Mouse (Mus musculus) left cerebral cortex, postnatal 10 days (tissue): ENCODE measurements around the gene Hhip. TPM values are rescaled to one million over a fixed set of nuclear protein-coding genes. Genes with fewer than 3 reads are reported as not detected.

ENCODE experiments used
- DNase-seq, 2 experiments: peaks; one replicate each; pipeline ENCODE4 v3.0.0; 2021 to 2022; ENCODE audit warnings: low spot score in 2 of 2, mixed read lengths in 1 of 2; ENCODE audit errors: extremely low spot score in 1 of 2
- intact Hi-C: fragments of 180-260 bp; cut with DNase I; formaldehyde crosslinking; loops from one replicate; pipeline ENCODE4 v1.15.1; 2025
- total RNA-seq, 2 experiments: library from RNA; stranded (reverse); gene quantifications; 2 replicates each; pipeline ENCODE4 v1.2.3; 2021

Gene Hhip
- total RNA-seq: 1 to 10 TPM; 2.6 to 3.6 TPM

DNA sequence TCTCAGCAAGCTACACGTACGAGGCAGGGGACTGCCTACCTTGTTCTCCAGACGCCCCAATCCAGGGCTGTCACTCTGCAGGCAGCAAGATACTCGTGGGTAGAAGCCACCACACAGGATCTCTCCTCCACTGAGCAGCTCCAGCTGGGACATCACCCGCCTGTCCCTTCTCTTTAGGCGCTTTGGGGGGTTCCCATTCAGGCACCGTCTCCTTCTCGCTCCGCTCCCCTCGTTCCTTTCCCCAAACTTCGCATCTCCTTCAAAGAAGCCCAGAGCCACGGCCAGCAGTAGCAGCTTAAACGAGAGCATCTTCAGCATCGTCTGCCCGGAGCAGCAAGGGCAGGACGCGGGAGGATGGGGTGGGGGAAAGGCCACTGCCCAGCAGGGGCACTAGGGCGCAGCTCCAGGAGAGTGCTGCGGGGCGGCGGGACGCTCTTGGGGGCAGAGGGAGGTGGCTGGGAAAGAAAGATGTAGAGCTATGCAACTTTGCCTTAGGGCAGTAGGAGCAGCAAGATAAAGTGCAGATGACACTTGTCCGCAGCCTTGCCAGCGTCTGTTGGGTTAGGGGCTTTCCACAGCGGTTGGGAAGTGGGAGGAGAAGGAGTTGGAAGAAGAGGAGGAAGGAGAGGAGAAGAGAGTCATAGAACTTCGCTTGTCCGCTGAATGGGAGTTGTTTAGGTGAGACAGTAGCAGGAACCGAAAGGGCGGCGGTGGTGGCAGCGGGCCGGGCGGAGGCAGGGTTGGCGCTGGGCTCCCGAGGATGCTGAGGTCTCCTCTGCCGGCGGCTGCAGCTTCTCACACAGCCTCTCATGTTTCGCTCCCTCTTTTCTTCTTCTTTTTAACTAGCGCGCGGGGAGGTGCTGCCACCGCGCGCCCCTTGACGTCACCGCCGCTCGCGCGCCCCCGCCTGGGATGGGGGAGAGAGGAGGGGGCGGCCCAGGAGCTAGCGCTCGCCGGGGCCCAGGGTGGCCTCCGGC, at the start of gene Hhip:
Gene Hhip (minus strand): TSS at position 809 of the 977 bp plus-strand sequence.
- peak in 1 of 2 experiments; percentile 68 for DNase-seq
- intact Hi-C loops: no loop called here

DNA sequence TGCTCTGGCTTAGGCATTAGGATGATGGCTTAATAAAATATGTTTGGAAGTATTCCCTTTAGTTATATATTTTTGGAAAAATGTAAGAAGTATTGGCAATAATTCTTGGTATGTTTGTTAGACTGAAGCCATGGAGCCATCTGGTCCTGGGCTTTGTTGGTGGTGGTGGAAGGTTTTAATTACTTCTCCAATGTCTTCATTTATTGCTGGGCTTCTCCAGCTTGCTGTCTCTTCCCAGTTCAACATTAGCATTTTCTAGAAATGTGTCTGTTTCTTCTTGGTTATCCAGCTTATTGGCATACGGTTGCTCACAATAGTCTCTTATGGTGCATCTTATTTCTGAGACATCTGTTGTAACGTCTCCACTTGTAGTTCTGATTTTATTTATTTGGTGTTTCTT, 29.2 kb upstream of the Hhip start:
- DNase-seq: no peak

DNA sequence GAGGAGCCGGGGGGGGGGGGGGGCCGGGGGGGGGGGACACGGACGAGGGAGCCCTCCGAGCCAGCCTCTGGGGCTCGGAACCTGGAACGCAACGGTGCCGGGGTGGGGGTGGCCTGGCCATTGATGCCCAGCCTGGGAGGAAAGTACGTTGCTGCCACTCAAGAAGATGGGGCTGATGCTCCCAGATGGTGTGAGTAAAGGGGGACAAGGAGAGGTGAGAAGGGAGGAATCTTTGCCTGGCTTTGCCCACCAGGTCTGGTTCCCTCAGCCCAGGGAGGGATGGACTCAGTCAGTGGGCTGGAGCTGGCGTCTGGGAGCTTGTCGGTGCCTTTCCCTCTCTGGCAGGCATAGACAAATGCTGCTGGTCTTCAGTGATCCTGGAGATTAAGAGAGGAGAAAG, 387 bp upstream of the Hhip start:
- DNase-seq: no peak
- intact Hi-C loops: no loop called here

More for the DNA sequence above, 29.2 kb upstream of the Hhip start:
- intact Hi-C loops: no loop called here

DNA sequence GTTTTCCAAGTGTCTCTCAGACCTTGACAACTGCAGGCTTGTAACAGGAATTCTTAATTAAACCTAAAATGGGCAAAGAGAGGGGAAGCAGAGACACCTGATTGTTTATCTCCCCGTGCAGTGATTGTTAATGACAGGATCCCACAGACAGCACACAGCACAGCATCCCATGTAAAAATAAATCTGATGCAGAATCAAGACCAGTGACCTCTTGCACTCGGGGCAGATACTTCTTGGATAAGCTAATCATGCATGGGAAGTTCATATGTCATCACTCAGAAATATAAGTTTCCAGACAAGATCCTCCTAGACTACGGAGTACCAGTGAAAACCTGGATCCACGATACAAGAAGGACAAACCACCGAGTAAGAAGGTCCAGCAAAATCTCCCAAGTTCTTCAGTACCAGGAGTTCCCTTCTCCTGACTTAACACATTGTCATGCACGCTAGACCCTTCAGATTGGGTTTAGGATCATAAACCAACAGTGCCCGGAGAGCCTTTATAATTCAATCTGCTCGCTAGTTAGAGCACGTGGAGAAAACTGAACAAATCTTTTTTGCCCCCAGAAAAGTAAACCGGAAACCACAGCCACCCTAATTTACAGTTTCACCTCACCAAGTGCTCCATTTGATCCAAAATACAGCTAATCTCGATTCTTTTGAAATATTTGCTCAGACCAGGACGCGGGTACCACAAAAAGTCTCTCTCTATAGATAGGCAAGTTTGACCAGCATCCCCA, 1.3 kb downstream of the Hhip start:
- intact Hi-C loops: no loop called here
- no peak for DNase-seq

DNA sequence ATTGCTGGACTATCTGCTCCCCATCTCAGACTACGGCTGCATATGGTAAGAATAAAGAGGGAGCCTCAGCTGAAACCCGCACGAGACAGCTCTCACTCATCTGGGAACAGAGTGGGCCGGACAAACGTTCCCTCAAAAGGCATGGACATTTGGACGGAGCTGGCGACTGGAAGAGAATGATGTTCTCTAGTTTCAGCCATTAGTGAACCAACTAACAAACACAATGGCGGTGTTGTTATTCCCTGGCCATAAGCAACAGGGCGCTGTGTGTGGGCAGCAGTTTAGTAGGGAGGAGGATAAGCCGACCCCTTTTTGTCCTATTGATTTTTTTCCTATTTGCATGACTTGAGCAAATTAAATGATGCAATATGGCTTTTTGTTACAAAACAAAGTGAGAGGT, 2.0 kb downstream of the Hhip start:
- intact Hi-C loops: no loop called here
- DNase-seq: no peak

DNA sequence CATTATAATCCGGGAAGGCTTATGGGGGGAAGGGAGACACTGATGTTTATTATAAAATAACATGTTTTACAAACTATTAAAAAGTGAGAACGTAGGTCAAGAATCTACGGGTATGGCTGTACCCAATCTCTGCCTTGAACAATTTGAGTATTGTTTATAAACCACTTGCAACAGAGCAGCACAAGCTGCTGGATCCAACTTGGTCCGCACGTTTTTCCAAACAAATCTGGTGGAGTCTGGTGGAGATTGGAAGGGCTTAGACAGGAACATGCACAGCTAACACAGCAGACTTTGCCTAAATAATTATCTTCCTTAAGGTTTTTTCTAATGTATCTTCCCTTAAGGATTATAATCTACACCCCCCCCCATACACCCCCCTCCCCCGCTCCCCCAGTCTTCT, 2.7 kb downstream of the Hhip start:
- intact Hi-C loops: no loop called here
- DNase-seq: no peak

DNA sequence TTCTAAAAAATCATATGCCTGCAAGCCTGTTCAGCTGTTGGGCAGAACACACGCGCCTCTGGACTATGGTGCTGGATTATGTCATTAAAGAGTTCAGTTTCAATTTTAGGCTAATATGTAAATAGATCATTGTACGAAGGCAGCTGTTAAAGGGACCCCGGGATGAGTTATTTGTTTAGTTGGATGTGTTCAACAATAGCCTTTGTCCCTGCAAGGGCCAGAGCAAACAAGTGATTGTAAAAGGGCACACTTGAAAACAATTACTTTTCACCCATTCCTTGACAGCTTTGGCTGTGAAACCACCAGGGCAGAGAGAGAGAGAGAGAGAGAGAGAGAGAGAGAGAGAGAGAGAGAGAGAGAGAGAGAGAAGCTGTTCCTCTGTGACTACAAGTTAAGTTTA, 3.6 kb downstream of the Hhip start:
- DNase-seq: no peak
- intact Hi-C loops: no loop called here

DNA sequence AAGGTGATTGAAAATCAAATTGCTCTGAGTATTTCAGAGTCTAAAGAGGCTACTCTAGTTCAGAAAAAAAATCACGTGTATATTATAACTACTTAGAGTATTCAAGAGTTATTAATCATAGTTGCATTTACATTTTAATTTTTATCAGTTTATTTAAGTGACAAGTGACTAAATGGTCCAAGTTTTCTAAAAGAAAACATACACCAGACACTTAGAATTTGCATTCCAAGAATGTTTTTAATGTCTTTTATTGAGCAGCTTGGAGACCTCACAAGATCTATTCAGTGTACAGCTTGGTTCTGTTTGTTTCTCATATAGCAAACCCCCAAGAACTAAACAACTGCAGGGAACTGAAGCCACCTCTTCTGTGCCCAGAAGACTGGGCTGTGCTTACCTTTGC, 5.0 kb downstream of the Hhip start:
- intact Hi-C loops: no loop called here
- DNase-seq: no peak

DNA sequence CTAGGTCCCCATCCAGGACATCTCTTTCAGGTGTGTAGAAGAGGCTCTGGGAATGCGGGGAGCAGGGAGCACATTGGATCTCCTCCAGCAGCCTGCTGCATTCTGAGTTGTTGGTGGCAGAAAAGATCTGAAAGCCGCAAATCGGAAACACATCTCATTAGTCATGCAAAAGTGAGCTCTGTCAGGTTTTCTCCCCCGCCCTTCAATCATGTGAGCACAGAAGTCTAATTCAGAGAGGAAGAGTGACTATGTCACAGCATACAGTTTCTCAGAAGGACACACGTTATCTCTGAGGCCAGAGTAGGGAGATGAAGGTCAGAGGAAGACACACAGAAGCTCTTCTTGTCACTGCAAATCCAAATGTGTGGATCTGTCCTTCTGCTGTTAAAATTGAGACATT, 6.3 kb downstream of the Hhip start:
- no peak for DNase-seq
- intact Hi-C loops: no loop called here

DNA sequence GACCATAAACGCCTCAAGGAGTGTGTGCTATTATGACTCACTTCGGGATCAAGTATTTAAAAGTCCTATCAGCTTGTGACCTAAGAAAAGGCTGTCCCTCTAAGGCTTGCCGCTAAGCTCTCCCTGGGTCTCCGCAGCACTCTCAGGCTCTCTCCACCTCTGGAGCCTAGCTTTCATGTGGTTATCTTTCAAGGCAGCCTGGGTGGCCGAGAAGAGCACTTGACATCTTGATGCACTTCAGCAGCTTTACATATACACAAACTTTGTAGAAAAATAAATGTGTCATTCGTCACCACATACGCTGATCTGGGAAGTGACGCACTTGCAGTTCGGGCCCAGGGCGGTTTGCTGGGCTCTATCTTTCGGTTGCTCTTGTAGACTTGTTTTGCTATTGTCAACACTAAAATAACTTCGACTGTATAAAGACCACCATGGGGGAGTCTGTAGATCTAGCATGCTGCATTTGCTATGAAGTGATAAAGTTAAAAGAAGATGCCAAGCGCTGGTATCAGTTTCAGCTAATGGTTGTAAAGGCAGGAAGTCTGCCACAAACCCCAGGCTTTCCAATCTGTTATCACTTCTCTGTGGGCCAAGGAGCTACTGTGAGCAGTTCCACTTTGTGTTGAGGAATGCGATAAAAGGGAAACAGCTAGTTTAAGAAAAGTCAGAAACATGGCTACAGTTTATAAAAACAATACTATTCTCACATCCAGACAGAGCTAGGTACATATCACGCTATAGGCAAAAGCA, 8.4 kb downstream of the Hhip start:
- intact Hi-C loops: no loop called here

DNA sequence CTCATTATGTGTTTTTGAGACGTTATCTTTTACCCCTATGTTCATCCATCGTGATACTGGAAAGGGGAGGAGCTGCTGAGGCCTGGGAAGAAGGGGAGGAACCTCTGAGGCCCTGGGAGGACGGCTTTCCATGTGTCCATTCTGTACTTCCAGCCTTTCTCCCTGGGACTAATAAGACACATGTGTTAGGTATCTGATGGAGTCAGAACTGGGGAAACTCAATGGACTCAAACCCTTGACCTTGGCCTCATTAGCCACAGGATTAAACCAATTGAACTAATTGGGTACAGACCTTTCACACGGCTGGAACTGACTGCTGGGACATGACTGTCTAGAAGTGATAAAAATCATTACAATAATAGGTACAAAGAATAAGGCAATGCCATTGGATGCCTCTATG, 9.6 kb downstream of the Hhip start:
- DNase-seq: no peak
- intact Hi-C loops: no loop called here

More for the DNA sequence above, 8.4 kb downstream of the Hhip start:
- no peak for DNase-seq

DNA sequence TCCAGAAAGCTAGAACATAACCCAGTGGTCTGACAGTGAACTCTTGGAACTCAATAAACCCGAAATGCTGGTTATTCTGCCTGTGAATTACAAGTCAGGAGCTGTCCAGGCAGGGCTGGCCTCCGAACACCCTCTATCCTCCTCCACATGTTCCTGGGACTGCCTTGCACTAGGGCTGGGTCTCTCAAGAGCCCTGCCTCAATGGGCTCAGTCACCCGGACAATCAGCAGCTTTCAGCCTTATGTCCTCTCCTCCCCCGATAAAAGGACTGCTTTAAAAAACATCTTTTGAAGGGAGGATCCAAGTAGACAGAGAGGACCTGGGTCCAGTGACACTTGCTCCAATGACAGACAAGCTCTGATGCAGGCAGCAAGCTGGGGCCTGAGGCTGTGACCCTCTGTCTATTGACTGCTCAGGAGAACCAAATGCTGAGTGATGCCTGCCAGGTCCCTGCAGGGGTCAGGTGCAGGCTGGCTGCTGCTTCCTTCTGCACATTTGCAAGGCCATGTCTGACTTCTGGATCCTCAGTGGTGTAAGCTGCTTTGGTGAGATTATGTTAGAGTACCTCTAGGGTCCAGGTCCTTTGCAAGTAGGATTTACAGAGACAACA, 20.1 kb downstream of the Hhip start:
- no peak for DNase-seq

DNA sequence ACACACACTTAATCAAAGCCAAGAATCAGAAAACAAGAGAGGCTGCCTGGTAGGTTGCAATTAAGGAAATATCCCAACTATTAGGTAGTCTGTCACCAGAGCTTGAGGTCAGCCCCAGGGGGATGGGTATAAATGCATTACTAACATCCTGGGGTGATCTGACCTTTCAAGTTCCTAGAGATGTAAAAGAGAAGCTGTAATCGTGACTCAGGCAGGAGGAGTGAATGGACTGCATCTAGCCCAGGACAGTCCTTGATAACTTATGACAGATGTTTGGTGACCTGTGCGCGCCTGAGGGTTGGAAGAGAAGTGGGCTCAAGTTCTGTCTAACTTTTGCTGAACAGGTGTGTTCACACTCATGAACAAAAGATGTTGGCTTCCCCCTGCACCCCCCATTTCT, 25.2 kb downstream of the Hhip start:
- intact Hi-C loops: no loop called here
- no peak for DNase-seq

More for the DNA sequence above, 20.1 kb downstream of the Hhip start:
- intact Hi-C loops: no loop called here

DNA sequence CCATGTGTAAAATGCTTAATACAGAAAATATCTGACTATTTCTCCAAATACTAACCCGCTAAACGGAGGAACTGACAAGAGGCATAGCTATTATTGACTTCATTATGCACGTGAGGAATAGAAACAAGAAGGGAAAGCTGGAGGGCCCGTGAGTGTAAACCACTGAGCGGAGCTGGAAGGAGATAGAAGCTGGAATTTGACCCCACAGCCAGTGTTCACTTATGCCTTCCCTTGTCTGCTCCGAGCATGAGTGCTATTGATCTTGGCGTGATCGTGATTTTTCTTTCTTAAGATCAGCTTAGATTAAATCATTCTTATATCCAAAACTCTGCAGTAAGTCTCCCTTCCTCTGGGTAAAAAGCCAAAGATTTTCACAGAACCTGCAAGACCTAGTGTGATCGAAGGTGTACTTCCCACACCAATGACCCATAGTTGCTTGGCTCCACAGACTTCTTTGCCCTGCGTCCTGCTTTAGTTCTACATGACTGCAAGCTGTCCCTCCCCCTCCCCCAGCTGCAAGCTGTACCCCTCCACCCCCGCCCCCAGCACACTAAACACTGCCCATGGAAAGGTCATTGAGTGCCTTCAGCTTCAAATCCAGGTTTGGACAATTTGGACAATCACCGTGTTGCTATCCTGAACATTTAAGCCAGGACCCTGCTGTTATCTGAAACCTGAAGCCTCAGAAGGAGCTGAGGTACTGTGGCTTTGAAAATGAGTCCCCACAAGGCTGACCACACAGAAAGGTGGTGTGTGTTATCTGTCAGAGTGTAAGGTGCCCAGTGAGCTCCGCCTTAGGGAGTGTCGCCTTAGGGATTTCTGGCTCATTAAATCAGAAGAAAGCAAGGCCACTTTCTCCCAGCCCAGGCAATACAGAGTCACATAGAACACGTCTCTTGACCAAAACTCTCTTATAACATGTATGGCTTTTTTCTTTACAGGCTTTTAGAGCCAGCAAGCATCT, 26.2 kb downstream of the Hhip start:
- no peak for DNase-seq
- intact Hi-C loops: no loop called here

DNA sequence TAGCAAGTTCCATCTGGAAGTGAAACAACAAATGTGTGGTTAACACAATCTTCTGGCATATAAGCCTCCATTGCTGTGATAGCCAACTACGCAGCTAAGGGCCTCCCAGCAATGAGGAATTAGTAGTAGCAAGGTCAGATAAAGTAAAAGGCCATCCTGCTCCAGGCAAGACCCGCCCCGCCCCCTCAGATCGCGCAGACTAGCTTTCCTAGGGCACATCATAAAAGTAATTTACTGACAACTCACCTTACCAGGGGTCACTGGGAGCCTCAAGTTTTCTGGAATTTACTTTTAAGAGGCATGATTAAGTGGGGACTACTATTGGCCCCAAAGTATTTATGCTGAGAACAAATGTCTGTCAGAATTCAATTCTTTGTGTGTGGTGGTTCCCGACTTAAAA, 28.2 kb downstream of the Hhip start:
- intact Hi-C loops: no loop called here
- DNase-seq: no peak

DNA sequence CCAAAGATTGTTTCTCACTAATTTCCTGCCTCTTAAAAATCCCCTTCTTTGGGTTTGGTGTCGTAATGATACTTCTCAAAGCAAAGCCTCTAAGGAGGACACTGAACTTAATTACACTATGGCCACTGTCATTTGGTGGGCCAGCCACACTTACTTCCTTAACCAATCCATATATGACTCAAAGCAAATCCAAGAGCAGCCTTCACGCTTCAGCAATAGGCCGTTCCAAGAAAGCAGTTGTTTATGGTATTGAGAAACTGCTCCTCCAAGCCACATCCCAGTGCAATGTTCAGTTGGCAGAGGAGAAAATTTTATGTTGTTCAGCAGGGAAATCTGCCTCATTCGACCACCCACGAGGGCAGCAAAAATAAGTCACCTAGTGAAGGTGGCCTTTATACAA, 37.3 kb downstream of the Hhip start:
- DNase-seq: no peak
- intact Hi-C loops: no loop called here

DNA sequence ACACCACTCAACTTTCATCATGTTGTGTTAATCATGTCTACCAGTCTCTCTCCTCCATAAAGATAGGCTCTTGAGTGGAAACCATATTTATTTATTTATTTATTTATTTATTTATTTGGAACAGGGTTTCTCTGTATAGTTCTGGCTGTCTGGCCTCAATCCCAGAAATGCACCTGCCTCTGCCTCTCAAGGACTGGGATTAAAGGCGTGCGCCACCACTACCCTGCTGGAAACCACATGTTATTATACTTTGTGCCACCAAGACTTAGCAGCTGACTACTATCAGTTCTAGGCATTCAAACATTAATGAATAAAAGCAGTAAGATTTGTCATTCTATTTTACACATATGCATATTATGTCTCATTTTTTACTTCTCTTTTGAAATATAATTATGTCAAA, 42.0 kb downstream of the Hhip start:
- DNase-seq: no peak
- intact Hi-C loops: no loop called here

DNA sequence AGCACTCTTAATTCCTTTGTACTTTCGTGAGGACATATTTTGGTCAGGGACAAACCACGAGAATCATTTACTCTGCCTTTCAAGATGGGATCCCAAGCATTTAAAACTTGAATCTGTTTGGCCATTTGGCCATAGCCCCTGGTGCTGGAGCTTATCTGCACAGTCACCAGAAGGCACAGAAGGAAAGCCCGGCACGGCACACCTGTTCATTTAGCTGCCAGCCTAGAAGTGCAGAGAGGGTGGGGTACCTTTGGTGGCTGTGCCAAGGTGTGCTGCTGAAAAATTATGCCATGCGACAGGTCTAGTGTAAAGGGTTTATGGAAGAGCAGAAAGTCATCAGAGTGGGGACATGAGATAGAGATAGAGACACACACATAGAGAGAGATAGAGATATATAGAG, 53.4 kb downstream of the Hhip start:
- intact Hi-C loops: no loop called here
- no peak for DNase-seq
